Mouse (Mus musculus) stomach, embryonic 16.5 days (tissue): ENCODE results near the gene Ripor2. TPM values are rescaled to one million over a fixed set of nuclear protein-coding genes. Genes with fewer than 3 reads are reported as not detected.

Experiments used
- ATAC-seq: fragments of 200-750 bp; cut with Nextera tagmentation; 2 replicates; pipeline ENCODE4 v1.8.0; 2017; ENCODE audit warnings: moderate number of reproducible peaks, moderate TSS enrichment; ENCODE audit not compliant: insufficient read depth, low FRiP score
- H3K27ac ChIP-seq: fragments of 300-500 bp; sonication (generic); 2 replicates; pipeline ENCODE4 v1.5.1; 2014; ENCODE audit warnings: low read length
- H3K27me3 ChIP-seq: fragments of 300-500 bp; sonication (generic); 2 replicates; pipeline ENCODE4 v1.6.1; 2014; ENCODE audit warnings: low read length, control low read depth, mixed read lengths; ENCODE audit not compliant: control insufficient read depth, insufficient read depth
- H3K36me3 ChIP-seq: fragments of 300-500 bp; sonication (generic); 2 replicates; pipeline ENCODE4 v1.6.1; 2014; ENCODE audit warnings: low read length; ENCODE audit not compliant: control insufficient read depth, insufficient read depth
- H3K4me1 ChIP-seq: fragments of 300-500 bp; sonication (generic); 2 replicates; pipeline ENCODE4 v1.6.1; 2014; ENCODE audit warnings: low read length, control low read depth, mixed read lengths; ENCODE audit not compliant: control insufficient read depth, insufficient read depth
- H3K4me2 ChIP-seq: fragments of 300-500 bp; sonication (generic); 2 replicates; pipeline ENCODE4 v1.6.1; 2014; ENCODE audit warnings: low read depth, low read length, mixed read lengths
- H3K4me3 ChIP-seq: fragments of 300-500 bp; sonication (generic); replicated peaks from 2 replicates; pipeline ENCODE4 v1.5.1; 2014; ENCODE audit warnings: mild to moderate bottlenecking, low read length
- H3K9ac ChIP-seq: fragments of 300-500 bp; sonication (generic); 2 replicates; pipeline ENCODE4 v1.6.1; 2014; ENCODE audit warnings: low read length
- H3K9me3 ChIP-seq: fragments of 300-500 bp; sonication (generic); replicated peaks from 2 replicates; pipeline ENCODE4 v1.6.1; 2016; ENCODE audit warnings: low read length, control low read depth; ENCODE audit not compliant: control insufficient read depth
- WGBS: fragments of 180-500 bp; shearing (Covaris S2); extraction: QIAGEN DNeasy Blood & Tissue Kit; methylation state at CpG from one replicate; pipeline ENCODE4 v1.1.7; 2014; 5-methylcytosine and 5-hydroxymethylcytosine counted together
- polyA plus RNA-seq: library from polyadenylated mRNA; unstranded; fragments of >200 nt; fragmentation: Nextera tagmentation; extraction: Ambion mirVana; gene quantifications from 2 replicates; pipeline ENCODE4 v1.2.1, GENCODE M21; 2015

Gene Ripor2
- polyA plus RNA-seq, 1 experiment from 2014 or later: 4.3 TPM

DNA sequence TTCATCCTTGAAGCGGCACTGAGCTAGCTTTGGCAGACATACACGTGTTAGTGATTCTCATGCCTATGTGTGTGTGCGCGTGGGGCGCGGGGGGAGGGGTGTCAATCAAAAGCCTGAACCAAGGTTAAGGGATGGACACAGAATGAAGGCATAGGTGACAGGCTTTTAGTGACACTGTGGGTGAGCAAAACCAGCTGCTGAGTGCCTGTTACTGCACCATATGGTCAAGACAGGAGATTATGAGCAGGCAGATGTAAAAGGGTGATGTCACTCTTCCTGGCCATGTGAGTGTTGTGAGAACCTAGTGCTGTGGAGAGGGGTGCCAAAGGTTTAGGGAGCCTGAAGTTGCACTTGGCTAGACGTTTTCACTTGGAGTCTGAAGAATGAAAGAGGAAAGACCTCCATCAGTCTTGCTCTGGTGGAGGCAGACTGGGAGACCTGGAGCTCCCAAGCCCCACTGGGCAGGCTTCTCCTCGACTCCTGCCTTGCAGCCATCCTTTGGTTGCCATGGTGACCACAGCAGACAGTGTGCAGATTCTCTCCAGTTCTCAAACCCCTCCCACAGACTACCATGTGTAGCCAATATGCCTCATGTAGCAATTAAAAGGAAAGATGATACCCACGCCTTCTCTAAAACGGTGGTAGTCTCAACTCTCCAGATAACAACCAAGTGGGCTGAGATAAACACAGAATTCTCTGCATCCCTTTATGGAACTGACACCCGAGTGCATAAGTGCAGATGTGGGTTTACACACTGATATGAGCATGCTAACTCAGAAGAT, 5.5 kb upstream of the Ripor2 start:
- peaks cover 6% of the 10 kb centered on the region; the same call in 1 of the 2 replicates for H3K4me1 ChIP-seq
- 44% methylated on average over 11 of the region's 11 CpGs for WGBS
- no peaks in the 10 kb centered on the region for H3K27me3 ChIP-seq
- peak; percentile 75 for ATAC-seq
- no peaks in the 10 kb centered on the region for H3K36me3 ChIP-seq
- H3K9me3 ChIP-seq: no peaks in the 10 kb centered on the region
- no peak overlapping the region for H3K9ac ChIP-seq
- no peak overlapping the region for H3K27ac ChIP-seq
- H3K4me3 ChIP-seq: no peak overlapping the region
- H3K4me2 ChIP-seq: no peak overlapping the region

DNA sequence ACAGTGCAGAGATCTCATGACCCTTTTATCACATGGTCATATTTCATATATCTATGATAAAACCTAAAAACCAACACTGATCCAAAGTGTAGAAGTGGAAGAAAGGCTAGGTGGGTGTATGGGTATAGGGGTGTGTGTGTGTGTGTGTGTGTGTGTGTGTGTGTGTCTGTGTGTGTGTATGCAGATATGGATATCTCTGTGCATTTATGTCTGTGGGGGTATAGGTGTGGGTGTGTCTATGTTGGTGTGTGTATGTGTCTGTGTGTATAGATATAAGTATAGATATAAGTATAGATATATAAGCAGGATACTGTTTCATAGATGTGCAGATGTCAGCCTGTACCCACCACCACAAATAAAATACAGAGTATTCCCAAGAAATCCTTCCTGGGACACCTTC, 3.7 kb upstream of the Ripor2 start:
- no peaks in the 10 kb centered on the region for H3K9me3 ChIP-seq
- no peak overlapping the region for H3K27ac ChIP-seq
- H3K36me3 ChIP-seq: no peaks in the 10 kb centered on the region
- H3K4me3 ChIP-seq: no peak overlapping the region
- no peak for ATAC-seq
- H3K9ac ChIP-seq: no peak overlapping the region
- no peak overlapping the region for H3K4me2 ChIP-seq
- no peaks in the 10 kb centered on the region for H3K27me3 ChIP-seq
- peaks cover 6% of the 10 kb centered on the region; the same call in 1 of the 2 replicates for H3K4me1 ChIP-seq

DNA sequence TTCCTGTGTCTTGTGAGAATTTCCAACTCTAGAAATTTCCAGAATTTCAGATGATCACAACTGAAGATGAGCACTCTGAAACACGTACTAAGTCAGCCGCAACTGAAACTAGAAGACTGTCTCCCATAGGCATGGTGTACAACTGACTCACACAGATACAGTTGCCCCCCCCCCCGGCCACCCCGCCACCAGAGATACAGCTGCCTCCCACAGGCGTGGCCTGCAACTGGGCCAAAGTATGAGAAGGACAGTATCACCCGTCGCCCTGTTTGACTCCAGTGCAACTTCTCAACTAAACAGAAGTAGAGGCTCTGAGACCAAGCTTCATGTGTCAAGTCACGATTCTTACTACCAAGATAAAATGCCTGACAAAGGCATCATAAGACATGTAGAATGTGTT, 1.2 kb upstream of the Ripor2 start:
- Histone ChIP-seq H3K36me3 (no peaks in the 10 kb centered on the region), H3K4me2 (no peak overlapping the region), H3K27ac (no peak overlapping the region), H3K27me3 (no peaks in the 10 kb centered on the region), H3K9ac (no peak overlapping the region), H3K4me1 (peaks cover 6% of the 10 kb centered on the region; the same call in 1 of the 2 replicates), H3K9me3 (no peaks in the 10 kb centered on the region), H3K4me3 (no peak overlapping the region)
- ATAC-seq: no peak
- 82% methylated on average over 8 of the region's 8 CpGs for WGBS

DNA sequence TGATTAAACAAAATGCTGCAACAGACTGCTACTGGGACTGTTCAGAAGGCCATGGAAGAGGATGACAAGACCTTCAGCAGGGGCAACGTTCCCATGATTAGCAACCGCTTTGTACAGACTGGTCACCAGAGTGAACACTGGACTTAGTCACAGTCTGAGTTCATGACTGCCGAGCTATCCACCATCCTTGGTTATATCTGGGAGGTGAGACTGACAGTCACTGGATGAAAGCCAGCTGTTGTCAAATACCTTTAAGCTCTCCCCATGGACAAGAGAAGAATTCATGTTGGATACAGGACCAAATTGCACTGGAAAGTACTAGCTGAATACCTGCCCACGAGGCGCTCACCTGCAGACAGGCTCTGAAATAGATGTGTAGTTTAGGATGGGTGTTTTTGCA, 2.4 kb downstream of the Ripor2 start:
- Histone ChIP-seq H3K9me3 (no peaks in the 10 kb centered on the region), H3K4me2 (no peak overlapping the region), H3K27me3 (no peaks in the 10 kb centered on the region), H3K9ac (no peak overlapping the region), H3K4me3 (no peak overlapping the region), H3K27ac (no peak overlapping the region), H3K4me1 (no peaks in the 10 kb centered on the region), H3K36me3 (no peaks in the 10 kb centered on the region)
- WGBS: 82% methylated on average over 5 of the region's 5 CpGs
- ATAC-seq: no peak

DNA sequence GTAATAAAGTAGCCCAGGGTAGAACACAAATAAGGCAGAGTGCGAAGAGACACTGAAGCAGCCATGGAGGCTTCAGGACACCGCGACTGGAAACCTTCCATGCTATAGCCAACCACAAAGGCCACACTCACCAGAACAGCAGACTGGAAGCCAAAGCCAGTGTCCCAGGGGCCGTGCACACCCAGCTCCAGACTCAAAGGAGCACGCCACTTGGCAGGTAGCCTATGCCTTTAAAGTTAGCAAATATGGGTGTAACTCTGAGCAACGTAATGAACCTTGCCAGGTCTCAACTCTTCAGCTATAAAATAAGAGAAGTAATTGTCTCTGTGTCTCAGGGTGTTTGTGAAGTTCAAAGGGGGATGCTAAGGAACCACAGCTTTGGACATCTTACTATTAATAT, 2.9 kb downstream of the Ripor2 start:
- Histone ChIP-seq H3K36me3 (no peaks in the 10 kb centered on the region), H3K4me1 (no peaks in the 10 kb centered on the region), H3K4me3 (no peak overlapping the region), H3K4me2 (no peak overlapping the region), H3K9ac (no peak overlapping the region), H3K9me3 (no peaks in the 10 kb centered on the region), H3K27me3 (no peaks in the 10 kb centered on the region), H3K27ac (no peak overlapping the region)
- WGBS: 74% methylated on average over 6 of the region's 6 CpGs
- ATAC-seq: peak; percentile 47; the same call in 1 of the 2 replicates

DNA sequence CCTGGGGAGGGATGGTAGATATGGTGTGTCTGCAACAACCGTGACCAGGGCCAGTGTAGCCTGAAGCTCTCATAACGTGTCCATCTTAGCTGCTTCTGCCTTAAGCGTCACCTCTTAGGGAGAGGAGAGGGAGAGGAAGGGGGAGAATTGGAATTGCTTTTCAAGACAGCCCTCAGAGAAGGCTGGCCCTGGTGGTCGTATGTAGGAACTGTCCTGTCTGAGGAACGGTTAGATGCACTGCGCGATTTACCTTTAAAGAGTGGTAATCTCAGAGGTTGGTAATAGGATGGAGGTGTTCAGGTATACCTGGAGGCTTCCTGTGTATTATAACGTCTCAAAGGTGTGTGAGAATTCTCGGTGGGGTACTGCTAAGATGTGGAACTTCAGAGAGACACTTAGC, 3.4 kb downstream of the Ripor2 start:
- WGBS: 60% methylated on average over 9 of the region's 9 CpGs
- Histone ChIP-seq H3K9ac (no peak overlapping the region), H3K4me1 (no peaks in the 10 kb centered on the region), H3K36me3 (no peaks in the 10 kb centered on the region), H3K27ac (no peak overlapping the region), H3K4me3 (no peak overlapping the region), H3K4me2 (no peak overlapping the region), H3K9me3 (no peaks in the 10 kb centered on the region), H3K27me3 (no peaks in the 10 kb centered on the region)
- ATAC-seq: no peak

DNA sequence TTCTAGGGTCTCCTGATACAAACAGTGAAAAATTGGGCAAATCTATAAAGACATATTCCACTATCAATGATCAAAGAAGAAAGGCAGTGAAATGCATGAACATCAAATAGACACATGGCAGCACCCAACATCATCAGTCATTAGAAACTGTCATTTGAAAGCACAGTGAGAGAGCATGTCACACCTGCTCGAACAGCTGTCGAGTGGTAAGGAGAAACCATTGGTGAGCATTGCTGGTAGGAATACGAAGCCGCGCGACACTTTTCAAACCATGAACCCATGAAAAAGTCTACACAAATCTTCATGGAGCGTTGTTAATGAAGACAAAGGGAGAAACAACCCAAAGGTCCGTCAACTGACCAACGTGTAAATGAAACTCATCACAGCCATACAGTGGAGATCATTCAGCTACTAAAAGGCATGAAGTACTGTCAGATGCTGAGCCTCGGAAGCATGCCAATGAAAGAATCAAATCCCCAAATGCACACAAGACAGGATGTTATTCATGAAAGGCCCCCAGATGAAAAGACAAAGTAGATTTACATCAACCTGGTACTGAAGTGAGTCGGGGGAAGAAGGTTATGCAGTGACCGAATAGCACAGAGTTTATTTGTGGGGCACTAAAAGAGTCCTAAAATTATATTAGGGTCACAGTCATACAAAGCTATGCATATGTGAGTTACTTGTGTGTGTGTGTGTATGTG, 5.4 kb downstream of the Ripor2 start:
- no peak overlapping the region for H3K4me2 ChIP-seq
- WGBS: 93% methylated on average over 12 of the region's 12 CpGs
- H3K4me3 ChIP-seq: no peak overlapping the region
- ATAC-seq: no peak
- H3K36me3 ChIP-seq: no peaks in the 10 kb centered on the region
- no peak overlapping the region for H3K27ac ChIP-seq
- no peak overlapping the region for H3K9ac ChIP-seq
- H3K4me1 ChIP-seq: no peaks in the 10 kb centered on the region
- H3K9me3 ChIP-seq: no peaks in the 10 kb centered on the region
- H3K27me3 ChIP-seq: no peaks in the 10 kb centered on the region

DNA sequence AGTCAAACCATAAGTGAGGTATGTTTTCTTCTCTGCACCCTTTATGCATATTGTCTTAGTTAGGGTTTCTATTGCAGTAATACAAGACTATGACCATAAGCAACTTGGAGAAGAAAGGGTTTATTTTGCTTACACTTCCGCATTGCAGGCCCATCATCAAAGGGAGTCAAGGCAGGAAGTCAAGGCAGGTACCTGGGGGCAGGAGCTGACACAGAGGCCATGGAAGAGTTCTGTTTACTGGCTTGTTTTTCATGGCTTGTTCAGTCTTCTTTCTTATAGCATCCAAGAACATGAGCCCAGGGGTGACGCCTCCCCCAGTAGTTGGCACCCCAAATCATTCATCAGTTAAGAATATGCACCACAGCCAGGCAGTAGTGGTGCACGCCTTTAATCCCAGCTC, 6.6 kb downstream of the Ripor2 start:
- Histone ChIP-seq H3K9ac (no peak overlapping the region), H3K27ac (no peak overlapping the region), H3K4me2 (no peak overlapping the region), H3K9me3 (no peaks in the 10 kb centered on the region), H3K4me3 (no peak overlapping the region), H3K27me3 (no peaks in the 10 kb centered on the region), H3K36me3 (no peaks in the 10 kb centered on the region), H3K4me1 (no peaks in the 10 kb centered on the region)
- 92% methylated on average over 3 of the region's 3 CpGs for WGBS
- no peak for ATAC-seq

DNA sequence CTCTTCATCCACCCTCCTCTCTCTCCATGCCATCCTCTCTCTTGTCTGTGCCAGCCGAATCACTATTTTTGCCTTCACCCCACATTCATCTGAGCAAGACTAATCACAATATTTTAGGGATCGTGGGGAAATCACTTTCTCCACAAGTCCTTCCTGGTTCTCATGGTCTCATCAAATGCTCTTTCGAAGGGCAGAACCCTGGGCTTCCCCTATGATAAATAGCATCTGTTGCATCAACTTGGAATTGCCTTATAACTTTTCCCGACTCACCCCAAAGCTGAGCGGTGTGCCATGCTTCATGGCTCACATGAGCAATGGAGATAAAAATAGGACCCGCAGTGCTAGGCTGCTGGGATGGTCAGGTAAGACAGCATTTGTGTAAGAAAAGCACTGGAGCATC, 9.7 kb downstream of the Ripor2 start:
- no peak overlapping the region for H3K27ac ChIP-seq
- no peak overlapping the region for H3K4me3 ChIP-seq
- H3K36me3 ChIP-seq: no peaks in the 10 kb centered on the region
- no peak overlapping the region for H3K9ac ChIP-seq
- no peaks in the 10 kb centered on the region for H3K9me3 ChIP-seq
- H3K4me1 ChIP-seq: no peaks in the 10 kb centered on the region
- H3K4me2 ChIP-seq: no peak overlapping the region
- no peak for ATAC-seq
- H3K27me3 ChIP-seq: no peaks in the 10 kb centered on the region
- WGBS: 82% methylated on average over 6 of the region's 6 CpGs
